Mouse (Mus musculus) layer of hippocampus, adult 9-10 months (tissue): Measurements from ENCODE around the gene Josd2.

Experiments used
- DNase-seq: peaks from one replicate; pipeline ENCODE4 v3.0.0; 2022; ENCODE audit warnings: low spot score

Josd2 gene

DNA sequence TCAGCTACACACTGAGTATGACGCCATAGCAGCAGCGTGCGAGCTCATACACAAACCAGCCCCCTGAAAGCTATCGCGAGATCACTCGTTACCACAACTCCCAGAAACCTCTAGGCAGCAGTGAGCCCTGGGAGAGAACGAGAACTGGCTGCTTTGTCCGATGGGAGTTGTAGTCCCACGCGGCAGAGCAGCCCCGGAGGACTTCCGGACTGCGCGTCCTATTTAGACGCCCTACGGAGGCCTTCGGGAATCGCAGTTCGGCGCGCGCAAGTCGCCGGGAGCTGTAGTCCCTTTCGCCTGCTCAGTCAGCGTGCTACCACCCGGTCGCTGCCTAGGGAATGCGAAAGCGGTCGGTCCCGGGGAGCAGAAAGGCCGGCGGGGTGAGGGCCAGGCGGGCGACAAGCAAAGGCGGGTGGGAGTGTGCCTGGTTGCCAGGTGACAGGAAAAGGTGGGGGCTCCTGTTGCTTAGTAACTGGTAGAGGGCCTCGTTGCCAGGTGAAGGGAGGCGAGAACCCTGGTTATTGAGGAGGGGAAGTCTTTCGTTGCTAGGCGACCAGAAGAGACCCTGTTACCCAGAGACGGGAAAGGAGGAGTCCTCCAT lies at the start of gene Josd2:
Josd2 (plus strand) TSS at position 170 of the 601 bp plus-strand sequence.
- peak; percentile 94 for DNase-seq

DNA sequence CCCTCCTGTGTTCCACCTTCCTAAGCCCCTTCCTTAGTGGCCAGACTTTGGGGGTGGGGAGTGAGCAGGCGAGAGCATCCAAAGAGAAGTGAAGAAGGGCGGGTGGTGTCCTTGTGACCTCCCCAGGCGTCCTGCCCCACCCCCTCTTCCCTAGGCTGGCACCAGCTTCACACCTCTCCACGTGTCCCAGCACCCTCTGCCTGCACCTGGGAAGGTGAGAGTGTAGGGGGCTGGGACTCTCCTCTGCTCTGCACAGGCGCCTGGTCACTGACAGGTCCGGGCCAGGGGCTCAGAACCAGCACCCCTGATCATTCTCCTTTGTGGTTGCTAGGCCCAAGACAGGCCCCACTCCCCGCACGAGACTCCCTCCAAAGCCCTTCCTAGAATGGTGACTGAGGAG lies 40.1 kb upstream of the Josd2 start:
- DNase-seq = no peak

DNA sequence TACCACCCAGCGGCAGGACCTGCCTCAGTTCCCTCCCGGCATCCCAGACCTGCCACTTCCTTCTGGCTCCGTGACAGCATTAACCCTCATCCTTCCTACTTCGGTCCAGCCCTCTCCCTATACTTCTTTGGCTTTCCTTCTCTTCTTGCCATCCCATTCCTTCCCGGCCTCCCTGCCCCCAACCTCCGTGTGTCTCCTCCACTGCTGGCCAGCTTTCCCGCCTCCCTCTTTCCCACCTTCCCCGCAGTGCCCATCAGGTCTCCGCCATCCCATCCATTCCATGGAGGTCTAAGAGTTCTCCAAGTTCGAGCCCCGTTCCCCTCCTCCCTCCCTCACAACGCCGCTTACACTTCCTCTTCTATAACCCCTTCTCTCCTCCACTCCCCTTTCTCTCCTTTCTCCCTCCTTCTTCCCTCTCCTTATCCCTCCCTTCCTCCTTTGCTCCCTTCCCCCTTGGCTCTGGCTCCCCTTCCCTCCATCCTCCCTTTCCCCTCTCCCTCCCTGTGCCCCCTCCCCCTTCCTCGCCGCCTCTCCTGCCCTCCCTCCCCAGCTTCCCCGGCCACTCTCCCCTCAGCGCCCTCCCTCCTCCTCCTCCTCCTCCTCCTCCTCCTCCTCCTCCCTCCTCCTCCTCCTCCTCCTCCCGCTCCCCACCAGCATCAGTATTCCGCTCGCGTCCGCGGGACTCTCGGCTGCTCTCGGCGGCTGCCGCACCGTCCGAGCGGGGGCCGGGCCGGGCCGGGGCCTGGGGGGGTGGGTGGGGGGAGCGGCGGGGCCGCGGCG lies 39.4 kb upstream of the Josd2 start:
- no peak for DNase-seq

DNA sequence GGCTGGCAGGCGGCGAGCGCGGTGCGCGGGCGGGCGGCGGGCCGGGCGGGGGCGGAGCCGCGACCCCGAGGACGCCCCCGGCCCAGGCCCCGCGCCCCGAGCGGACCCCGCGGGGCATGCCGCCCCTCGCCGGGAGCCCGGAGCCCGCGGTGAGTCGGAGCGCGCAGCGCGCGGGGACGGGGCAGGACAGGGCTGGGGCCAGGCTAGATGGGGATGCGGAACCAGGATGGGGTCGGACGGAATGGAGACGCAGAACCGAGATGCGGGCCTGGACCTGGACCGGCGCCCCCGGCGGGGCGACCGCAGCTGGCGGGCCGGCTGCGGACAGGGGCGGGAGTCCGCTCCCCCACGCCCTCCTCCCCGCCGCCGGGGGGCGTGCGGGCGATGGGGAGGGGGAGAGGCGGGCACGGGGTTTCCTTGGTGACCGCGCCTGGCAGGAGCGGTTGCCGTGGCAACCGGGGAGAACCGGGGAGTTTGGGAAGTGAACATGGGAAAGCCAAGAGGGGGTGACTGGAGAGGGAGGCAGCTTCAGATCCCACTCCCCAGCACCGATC lies 38.7 kb upstream of the Josd2 start, which contains the start of gene Lrrc4b:
Lrrc4b (plus strand) TSS at position 51 of the 554 bp plus-strand sequence.
- DNase-seq = no peak

DNA sequence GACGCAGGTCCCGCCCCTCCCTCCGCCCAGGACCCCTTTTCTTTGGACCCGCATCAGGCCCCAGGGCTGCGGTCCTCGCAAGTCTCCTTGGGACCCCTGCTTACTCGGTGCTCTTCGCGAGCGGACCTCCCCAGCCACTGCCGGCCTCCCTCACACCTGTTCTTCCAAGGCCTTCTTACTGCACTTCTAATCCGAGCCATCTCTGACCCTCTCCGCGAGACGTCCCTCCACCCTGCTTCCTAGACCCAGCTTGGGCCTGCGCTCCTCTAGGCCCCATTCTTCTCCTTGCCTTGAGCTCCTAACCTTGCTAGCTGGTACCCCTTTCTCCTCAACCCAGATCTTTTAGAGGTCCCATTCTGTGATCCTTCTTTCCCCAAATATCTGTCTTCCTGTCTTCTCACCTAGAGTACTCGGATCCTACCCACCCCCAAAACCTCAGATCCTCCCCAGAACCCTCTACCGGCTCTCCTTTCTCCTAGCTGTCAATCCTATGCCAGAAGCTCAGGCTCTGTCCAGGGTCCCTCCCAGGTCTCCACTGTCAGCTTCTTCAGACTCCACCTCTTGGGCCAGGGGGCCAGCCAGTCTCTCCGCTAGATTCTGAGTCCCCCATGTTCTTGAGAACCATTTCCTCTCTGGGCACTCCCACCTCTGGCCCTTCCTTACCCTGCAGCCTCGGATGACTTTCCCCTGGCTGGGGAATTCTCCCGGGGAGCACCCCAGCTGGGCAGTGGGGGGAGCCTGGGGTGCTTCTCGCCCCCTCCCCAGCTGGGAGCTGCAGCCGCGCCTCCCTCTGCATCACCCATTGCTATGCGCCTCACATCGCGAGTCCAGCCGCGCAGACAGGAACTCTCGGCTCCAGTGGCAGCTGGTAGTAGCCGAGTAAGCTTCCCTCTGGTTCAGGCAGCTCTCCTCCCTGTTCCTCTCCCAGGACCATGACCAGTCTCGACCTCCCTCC lies 38.0 kb upstream of the Josd2 start:
- no peak for DNase-seq

DNA sequence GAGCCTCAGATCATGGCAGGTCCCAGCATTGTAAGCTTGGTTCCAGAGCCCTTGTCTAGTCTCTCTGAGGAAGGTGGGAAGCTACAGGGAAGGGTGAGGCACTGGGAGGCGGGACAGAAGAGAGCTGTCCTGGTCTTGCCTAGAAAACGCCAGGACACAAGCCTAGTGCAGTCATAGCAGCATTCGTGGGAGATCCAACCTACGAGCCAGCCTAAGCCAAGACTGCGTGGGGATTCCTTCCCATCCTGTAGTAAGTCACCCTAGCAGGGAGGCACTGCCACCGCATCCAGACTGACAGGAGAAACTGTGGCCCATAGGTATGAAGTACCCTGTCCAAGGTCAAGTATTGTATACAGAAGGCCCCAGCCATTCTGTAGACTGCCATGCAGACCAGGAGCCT lies 35.2 kb upstream of the Josd2 start:
- DNase-seq = no peak

DNA sequence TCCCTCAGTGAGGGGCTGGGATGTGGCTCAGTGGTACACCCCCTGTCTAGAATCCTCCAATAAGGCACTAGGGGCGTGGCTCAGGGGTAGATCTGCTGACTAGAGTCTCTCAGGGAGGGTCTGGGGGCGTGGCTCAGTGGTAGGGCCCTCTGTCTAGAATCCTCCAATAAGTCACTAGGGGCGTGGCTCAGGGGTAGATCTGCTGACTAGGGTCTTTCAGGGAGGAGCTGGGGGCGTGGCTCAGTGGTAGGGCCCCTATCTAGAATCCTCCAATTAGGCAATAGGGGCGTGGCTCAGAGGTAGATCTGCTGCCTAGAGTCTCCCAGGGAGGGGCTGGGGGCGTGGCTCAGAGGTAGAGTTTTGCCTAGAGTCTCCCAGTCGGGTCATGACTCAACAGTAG lies 34.4 kb upstream of the Josd2 start:
- DNase-seq = no peak

DNA sequence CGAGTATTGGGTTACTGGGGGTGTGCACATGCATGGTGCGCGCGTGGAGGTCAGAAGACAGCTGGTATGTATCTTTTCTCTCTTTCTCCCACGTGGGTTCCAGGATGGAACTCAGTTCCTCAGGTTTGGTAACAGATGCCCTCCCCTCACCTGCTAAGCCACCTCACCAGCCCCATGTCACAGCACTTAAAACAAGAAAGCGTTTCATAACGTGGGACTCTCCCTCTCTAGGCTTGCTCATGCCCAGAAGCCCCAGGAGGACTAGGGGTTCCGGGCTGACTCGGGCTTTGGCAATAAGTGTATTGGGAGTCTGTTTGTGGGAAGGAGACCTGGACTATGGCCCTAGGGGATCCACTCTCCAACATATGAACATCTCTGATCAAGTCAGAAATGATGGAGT lies 33.7 kb upstream of the Josd2 start:
- no peak for DNase-seq

DNA sequence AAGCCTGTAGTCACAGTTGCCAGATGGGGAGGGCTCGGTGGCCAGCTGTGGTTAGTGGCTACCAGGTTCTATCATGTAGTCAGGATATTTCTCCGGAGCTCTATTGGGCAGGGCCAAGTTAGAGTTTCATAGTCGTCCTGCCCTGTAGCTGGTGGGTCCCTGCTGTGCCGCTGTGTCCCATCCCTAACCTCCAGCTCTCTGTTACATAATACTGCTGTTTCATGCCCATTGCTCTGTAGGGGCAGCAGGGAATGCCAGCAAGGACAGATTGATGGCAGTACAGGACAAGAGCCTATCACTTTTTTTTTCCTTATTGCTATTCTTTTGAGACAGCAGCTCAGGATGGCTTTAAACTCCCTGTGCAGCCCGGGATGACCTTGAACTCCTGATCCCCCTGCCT lies 32.0 kb upstream of the Josd2 start:
- DNase-seq = no peak

DNA sequence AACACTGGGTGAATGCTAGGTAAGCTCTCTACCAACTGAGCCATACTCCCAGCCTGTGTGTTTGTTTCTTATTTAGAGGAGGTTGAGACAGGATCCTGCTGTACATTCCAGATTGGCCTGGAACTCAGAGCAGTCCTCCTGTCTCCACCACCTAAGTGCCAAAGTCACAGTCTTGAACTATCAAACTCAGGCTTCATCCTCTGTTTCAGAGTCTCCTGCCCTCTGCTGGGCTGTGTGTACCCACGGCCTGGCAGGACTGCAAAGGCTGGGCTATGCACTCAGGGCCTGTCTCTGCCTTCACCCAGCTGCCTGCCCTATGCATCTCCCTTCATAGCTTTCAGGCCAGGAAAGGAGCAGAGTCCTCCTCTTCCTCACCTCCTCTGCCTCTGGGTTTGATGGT lies 31.5 kb upstream of the Josd2 start:
- DNase-seq = no peak

DNA sequence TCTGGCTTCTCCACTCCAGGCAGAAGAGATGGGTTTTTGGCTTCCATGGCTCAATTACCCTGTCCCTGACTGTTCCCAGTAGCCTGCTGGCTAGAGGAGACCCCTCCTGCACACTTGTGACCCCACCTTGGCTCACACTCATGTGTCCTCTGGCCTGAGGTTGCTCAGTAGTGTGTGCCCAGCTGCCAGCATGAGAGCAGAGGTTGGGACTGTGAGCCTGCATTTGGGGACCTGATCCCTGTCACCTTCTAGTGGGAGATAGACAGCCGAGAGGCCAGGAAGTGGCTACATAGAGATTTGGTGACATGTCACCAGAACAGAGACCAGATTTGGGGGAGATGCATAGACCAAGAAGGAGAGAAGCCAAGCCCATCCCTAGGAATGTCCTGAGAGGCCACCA lies 30.6 kb upstream of the Josd2 start:
- no peak for DNase-seq

DNA sequence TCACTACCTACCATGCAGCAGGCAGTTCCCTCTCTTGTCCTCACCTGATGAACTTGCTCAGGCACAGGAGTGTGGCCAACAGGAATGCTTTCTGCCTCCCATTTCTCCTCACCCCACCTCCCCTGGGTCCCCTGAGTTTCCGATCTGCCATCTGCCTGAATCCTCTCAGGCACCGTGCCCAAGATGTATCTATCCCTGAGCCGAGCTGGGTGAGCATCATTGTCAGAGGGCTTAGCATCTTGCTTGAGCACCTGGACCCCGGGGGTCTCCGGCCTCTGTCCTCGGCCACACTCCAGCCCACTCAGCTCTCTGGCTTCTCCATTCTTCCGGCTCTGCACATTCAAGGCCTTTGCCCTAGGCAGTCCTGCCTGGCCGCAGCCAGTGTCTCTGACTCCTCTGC lies 29.8 kb upstream of the Josd2 start:
- DNase-seq = no peak

DNA sequence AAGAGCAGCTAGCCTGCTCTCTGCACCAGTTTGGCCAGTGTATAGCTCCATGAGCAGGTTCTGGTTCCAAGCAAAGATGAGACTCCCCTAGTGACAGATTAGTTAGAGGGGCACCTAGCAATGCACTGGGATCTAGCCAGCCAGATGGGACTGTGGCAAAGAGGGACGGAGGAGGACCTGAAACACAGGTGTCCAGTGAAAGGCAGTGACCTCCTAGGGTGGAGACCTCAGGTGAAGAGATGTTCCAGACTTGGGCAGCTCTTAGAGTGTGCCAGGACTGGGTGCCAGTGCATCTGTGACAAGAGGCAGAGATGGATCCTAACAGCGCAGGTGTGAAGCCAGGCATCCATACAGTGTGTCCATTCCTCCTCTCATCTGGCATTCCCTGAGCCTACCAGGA lies 28.1 kb upstream of the Josd2 start:
- DNase-seq = no peak

DNA sequence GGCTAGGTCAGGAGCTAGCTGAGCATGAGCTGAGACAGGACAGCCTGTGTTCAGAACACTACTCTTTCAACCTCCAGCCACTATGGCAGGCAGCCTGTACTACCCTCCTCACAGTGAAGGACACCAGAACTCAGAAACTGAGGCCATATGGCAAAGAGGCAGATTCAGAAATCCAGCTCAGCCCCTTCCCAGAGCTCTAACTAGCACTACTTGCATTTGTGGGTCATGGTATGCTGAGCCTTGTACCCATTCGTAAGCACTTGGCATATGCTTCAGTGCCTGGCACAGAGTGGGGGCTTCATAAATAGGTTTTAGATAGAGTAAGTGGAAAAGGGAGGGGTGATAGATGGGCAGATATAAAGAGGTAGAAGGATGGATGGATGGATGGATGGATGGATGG lies 27.3 kb upstream of the Josd2 start:
- no peak for DNase-seq

DNA sequence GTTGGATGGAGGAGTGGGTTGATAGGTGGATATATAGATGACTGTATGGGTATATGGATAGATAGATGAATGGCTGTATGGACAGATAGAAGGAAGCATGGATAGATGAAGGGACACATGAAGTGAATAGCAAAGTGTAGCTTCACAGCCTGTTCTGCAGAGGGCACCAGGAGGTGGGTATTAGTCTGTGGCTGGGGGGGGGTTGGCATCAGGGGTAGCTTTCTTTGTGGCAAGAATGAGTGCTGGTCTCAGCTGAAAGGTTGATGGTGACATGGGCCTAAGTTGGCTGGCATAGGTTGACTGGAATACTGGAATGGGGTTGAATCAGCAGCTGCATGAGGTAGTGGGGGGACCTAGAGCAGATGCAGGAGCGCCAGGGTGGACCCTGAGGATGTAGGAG lies 26.6 kb upstream of the Josd2 start:
- no peak for DNase-seq

DNA sequence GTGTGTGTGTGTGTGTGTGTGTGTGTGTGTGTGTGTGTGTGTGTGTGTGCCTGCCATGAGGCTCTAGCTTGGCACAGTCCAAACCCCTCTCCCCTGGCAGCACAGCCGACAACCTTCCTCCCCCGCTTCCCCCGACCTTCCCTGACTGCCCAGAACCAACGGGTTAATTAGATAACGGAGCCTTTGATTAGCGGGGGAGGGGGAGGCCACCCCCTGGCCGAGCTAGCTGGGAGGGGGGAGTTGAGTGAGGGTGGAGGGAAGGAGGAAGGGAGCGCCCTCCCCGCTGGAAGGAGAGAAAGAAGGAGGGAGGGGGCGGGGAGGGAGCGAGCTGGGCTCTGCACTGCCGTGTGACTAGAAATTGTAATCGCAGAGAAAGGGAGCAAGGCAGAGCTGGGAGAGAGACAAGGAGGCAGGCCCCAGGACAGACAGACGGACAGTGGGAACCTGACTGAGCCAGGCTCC lies 26.1 kb upstream of the Josd2 start:
- no peak for DNase-seq

DNA sequence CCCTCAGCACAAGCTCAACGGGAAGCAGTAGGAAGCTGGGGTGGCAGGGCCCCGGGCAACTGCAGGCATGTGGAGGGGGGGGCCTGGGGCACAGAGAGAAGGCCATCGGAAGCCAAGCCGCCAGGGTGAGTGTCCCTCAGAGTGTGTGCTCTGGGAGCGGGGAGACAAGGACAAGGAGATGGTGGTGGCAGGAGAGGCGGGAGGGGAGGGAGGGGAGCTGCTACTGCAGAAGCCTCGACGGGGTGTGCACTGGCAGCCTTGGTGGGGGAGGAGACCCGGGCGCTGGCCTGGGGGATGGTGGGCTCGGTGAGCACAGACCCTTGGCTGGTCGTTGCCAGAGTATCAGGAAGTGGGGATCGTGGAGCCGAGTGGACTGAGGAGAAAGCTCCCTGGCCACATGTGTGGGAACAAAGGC lies 25.4 kb upstream of the Josd2 start:
- DNase-seq = no peak

DNA sequence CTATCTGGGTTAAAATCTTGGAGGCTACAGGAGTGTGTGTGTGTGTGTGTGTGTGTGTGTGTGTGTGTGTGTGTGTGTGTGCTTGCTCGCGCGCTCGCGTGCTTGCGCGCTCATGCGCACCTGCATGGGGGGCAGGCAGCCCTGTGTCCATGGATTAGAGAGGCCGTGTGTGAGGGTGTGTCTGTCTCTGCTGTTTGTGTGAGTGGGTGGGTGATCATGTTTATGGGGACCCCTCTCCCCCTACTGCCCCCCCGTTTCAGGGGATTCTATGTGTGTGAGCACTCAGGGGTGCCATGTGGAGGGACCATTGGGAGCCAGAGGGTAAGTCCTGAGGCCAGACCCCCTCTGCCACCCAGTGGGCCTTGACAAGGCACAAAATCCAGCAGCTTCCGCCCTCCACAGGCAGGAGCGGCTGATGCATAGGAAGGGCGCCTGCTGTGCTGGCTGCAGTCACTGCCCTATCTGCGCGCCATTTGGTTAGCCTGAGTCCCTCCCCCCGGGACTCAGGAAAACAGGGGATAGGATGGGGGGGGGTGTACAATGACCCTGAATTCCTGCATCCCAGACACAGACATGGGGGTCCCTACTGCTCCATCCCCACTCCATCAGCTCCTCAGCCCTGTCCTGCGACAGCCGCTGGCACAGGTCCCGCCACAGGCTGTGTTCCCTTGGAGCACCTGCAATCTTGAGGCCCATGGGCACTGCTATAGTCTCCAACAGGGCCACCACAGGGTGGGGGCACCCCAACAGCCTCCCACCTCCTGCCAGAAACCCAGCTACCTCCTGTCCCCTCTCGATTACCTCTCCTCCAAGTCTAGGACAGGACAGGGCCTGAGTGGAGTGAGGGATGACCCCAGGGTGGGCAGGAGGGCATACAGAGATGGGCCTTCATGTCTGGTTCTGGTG lies 24.3 kb upstream of the Josd2 start:
- no peak for DNase-seq

DNA sequence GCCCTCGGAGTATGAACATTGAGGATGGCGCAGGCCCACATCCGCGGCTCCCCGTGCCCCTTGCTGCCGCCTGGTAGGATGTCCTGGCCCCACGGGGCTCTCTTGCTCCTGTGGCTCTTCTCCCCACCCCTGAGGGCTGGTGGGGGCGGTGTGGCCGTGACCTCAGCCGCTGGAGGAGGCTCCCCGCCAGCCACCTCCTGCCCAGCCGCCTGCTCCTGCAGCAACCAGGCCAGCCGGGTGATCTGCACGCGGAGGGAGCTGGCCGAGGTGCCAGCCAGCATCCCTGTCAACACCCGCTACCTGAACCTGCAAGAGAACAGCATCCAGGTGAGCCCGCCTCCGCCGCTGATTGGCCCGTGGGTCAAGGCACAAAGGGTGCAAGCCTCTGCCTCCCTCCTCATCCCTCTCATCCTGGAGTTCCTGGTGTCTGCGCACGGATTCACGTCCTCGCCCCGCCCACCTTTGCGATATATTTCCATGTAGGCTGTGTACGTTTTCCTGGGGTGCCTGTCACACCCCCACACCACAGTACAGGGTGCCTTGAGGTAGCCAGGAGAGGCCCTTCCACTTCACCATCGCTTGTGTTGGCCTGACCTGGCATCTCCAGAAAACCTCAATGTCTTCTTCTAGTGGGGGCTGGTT lies 22.8 kb upstream of the Josd2 start:
- DNase-seq = no peak

DNA sequence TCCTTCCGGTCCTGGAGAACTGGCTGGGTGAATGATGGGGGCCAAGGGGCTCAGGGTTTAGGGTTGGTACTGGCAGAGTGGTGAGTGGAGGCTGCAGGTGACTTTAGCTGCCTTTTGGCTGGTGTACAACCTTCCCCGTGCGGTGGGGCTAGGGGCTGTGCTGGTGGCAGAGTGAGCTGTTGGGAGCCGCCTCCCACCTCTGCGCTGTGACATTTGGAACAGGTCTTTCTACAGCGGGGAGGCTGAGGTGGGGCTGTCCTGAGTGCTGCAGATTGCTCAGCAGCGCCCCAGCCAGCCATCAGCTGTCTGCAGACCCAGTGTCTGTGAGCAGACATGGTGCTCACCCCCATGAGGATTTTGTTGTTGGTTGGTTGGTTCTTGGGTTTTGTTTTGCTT lies 22.3 kb upstream of the Josd2 start:
- no peak for DNase-seq
